In the genomic region with DNA sequence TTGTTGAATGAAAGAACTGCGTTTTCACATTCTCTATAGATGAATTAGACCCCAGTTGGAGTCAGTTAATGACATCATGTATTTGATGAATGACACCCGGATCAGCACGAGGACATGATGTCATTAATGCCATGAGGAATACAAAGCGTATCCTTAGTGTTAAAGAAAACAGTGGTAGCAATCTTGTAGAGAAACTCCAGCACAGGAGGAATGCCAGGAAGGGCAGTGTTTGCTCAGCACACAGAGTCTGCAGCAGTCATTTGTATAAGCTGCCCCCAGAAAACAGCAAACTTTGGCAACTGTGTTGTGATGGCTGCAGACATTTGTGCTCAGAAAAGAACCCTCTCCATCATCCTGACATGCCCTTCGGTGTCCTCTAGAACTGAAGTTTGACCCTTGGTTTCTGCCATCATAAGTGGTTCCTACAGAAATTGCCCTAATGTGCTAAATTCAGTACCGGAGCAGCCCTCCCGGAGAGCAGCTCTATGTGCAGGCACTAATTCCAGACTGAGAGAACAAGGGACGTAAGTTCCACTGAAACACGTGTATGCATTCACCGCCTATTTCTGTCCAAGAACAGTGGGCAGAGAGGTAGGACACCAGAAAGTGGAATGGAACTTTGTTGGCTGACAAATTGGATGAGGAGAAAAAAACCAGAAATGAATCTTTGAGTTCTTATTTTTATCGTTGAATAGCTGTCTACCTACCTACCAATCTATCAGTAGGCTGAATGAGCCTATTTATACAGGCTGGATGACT, we compare ENCODE assay signal across 30 mouse cellular contexts. TPM values are rescaled to one million over a fixed set of nuclear protein-coding genes. Genes with fewer than 3 reads are reported as not detected.
DNase-seq lines count a peak whose midpoint lies in the region; ATAC-seq lines count a peak whose summit lies in the region.
"Had no signal": no experiment of that assay in that cellular context is flagged by ENCODE, and none has a peak within 500 bp of the region (broad histone marks: within the 10 kb centered on the region; RNA-seq: fewer than 3 reads in every experiment).

No protein-coding gene starts in this region.

- no peaks in the 10 kb centered on the region for H3K9me3 ChIP-seq in lung, embryonic 16.5 days (ENCODE audit: control insufficient read depth, low read length)
- no peaks in the 10 kb centered on the region for H3K9me3 ChIP-seq in intestine, embryonic 15.5 days
- H3K9me3 ChIP-seq: forebrain, embryonic 13.5 days; hindbrain, embryonic 10.5 days; hindbrain, embryonic 15.5 days; limb, embryonic 13.5 days; stomach, embryonic 15.5 days had no signal

- H3K27me3 ChIP-seq in lung, embryonic 16.5 days (ENCODE audit: control insufficient read depth, insufficient read depth, low read depth, low read length), result no peaks in the 10 kb centered on the region
- no peaks in the 10 kb centered on the region for H3K27me3 ChIP-seq in intestine, embryonic 15.5 days (replicated peaks)
- H3K27me3 ChIP-seq: CH12.LX; forebrain, embryonic 13.5 days; hindbrain, embryonic 15.5 days; stomach, embryonic 15.5 days had no signal

- no peak overlapping the region for H3K4me3 ChIP-seq in lung, embryonic 16.5 days (ENCODE audit: low read length)
- no peak overlapping the region for H3K4me3 ChIP-seq in intestine, embryonic 15.5 days (replicated peaks)
- H3K4me3 ChIP-seq: erythroblast, embryonic 14.5 days; forebrain, embryonic 13.5 days; hindbrain, embryonic 10.5 days; hindbrain, embryonic 15.5 days; layer of hippocampus, adult 2 months; limb, embryonic 13.5 days; stomach, embryonic 15.5 days had no signal

- intact Hi-C loops in left cerebral cortex, postnatal 4 days (cut with DNase I), result no loop called here

- peak overlapping the region; percentile 21; the same call in 1 of the 2 replicates for H3K4me2 ChIP-seq in lung, embryonic 16.5 days (ENCODE audit: low read depth, low read length)
- H3K4me2 ChIP-seq in intestine, embryonic 15.5 days (replicated peaks), result no peak overlapping the region
- H3K4me2 ChIP-seq: forebrain, embryonic 13.5 days; hindbrain, embryonic 15.5 days; limb, embryonic 13.5 days; liver, embryonic 11.5 days; stomach, embryonic 15.5 days had no signal

- DNase-seq in embryo, embryonic 10 days (ENCODE audit: low spot score), result peak; percentile 12
- DNase-seq in embryo, embryonic 10.5 days (ENCODE audit: low spot score), result no peak
- peak; percentile 22 for DNase-seq in left cerebral cortex, adult 11 months (ENCODE audit: low spot score)
- no peak for DNase-seq in left cerebral cortex, postnatal 4 days
- DNase-seq in lung, adult 18-20 months, result no peak
- DNase-seq in brain, adult 2 months (ENCODE audit: low read depth, low spot score), result peak; percentile 80
- DNase-seq: adrenal gland, adult 2 months; adrenal gland, postnatal 36 days; cerebellum, adult 9-10 months; cerebellum, postnatal 36 days; heart, postnatal 14 days; kidney, adult 2 months; kidney, postnatal 36 days; right cerebral cortex, postnatal 14 days; thymus, adult 18-20 months; thymus, postnatal 25 days had no signal

- 0 out of 2 replicates have a peak, but pooled peaks have one; percentile 11 for ATAC-seq in lung, embryonic 16.5 days (ENCODE audit: low read depth)
- ATAC-seq in intestine, embryonic 15.5 days, result no peak
- ATAC-seq: activated CD4-positive, CD25-positive, alpha-beta regulatory T cell, adult 4 months; forebrain, embryonic 13.5 days; midbrain, embryonic 16.5 days had no signal

- no peaks in the 10 kb centered on the region for H3K36me3 ChIP-seq in lung, embryonic 16.5 days (ENCODE audit: control insufficient read depth, insufficient read depth, low read length)
- H3K36me3 ChIP-seq in intestine, embryonic 15.5 days, result no peaks in the 10 kb centered on the region
- H3K36me3 ChIP-seq: hindbrain, embryonic 10.5 days; hindbrain, embryonic 15.5 days; limb, embryonic 13.5 days; stomach, embryonic 15.5 days had no signal

- no peak overlapping the region for H3K27ac ChIP-seq in lung, embryonic 16.5 days (ENCODE audit: low read length)
- no peak overlapping the region for H3K27ac ChIP-seq in intestine, embryonic 15.5 days
- H3K27ac ChIP-seq: forebrain, embryonic 13.5 days; hindbrain, embryonic 10.5 days; hindbrain, embryonic 15.5 days; layer of hippocampus, adult 2 months; limb, embryonic 13.5 days; macrophage; stomach, embryonic 15.5 days had no signal

- H3K9ac ChIP-seq in lung, embryonic 16.5 days (ENCODE audit: low read length), result no peak overlapping the region
- H3K9ac ChIP-seq in intestine, embryonic 15.5 days, result no peak overlapping the region
- H3K9ac ChIP-seq: forebrain, embryonic 13.5 days; hindbrain, embryonic 15.5 days; limb, embryonic 13.5 days; stomach, embryonic 15.5 days had no signal

- WGBS in lung, embryonic 16.5 days, result 42% methylated on average over 11 of the region's 11 CpGs
- 58% methylated on average over 11 of the region's 11 CpGs for WGBS in intestine, embryonic 15.5 days

- peaks cover 11% of the 10 kb centered on the region for H3K4me1 ChIP-seq in lung, embryonic 16.5 days (replicated peaks; ENCODE audit: control insufficient read depth, insufficient read depth, low read length)
- 0 out of 2 replicates have a peak, but pooled peaks cover under 1% of the 10 kb centered on the region for H3K4me1 ChIP-seq in intestine, embryonic 15.5 days (replicated peaks)
- H3K4me1 ChIP-seq: stomach, embryonic 15.5 days had no signal

RNA-seq across cellular contexts. Expression of gene Sec16b, which starts 6.3 kb away (rescaled TPM):
- under 1 TPM; 0.36 to 0.42 TPM for total RNA-seq in left cerebral cortex, postnatal 4 days (2021)
- polyA plus RNA-seq in lung, embryonic 16.5 days (2015; fragmentation: Nextera tagmentation; extraction: Ambion mirVana), result 2.5 and 3.0 TPM in 2 replicates
- 12.1 and 12.9 TPM in 2 replicates for polyA plus RNA-seq in intestine, embryonic 15.5 days (2015; fragmentation: Nextera tagmentation; extraction: Ambion mirVana)
- polyA plus RNA-seq: erythroblast, embryonic 14.5 days; macrophage had no signal

RNA-seq across cellular contexts. Expression of gene Cryzl2, which starts 54.5 kb away (rescaled TPM):
- total RNA-seq in left cerebral cortex, postnatal 4 days (2021), result 1 to 10 TPM; 2.2 to 3.7 TPM
- polyA plus RNA-seq in lung, embryonic 16.5 days (2015; fragmentation: Nextera tagmentation; extraction: Ambion mirVana), result 15.6 and 17.6 TPM in 2 replicates
- polyA plus RNA-seq in intestine, embryonic 15.5 days (2015; fragmentation: Nextera tagmentation; extraction: Ambion mirVana), result 9.3 and 11.4 TPM in 2 replicates

Comparison
In these comparisons a context has a peak if more than half of its experiments do, and no peak if none do; other contexts are left out.
1. DNase-seq: peak in embryo, embryonic 10 days (single experiment), left cerebral cortex, adult 11 months (single experiment) and brain, adult 2 months (single experiment); none in embryo, embryonic 10.5 days (single experiment), left cerebral cortex, postnatal 4 days (single experiment) and lung, adult 18-20 months (0 of 2).